Mouse (Mus musculus) MEL (cell line): ENCODE data around the gene Tmie. TPM values are rescaled to one million over a fixed set of nuclear protein-coding genes. Genes with fewer than 3 reads are reported as not detected.

Source experiments
- DNase-seq: peaks from one replicate; pipeline ENCODE4 v3.0.0; 2011; ENCODE audit warnings: low read depth, low spot score
- H3K27ac ChIP-seq: 2 replicates; pipeline ENCODE4 v1.5.1; 2012; ENCODE audit warnings: low read depth, mild to moderate bottlenecking, control low read depth, low read length, moderate library complexity; ENCODE audit not compliant: control insufficient read depth
- H3K27me3 ChIP-seq, 2 experiments: fragments of 150-350 bp in 1 of 2; sonication (generic) in 1 of 2; 2 replicates each; pipeline ENCODE4 v1.6.1; 2012; ENCODE audit warnings: low read length in 2 of 2, mild to moderate bottlenecking in 2 of 2, improper control_type of control experiment in 1 of 2, moderate library complexity in 1 of 2; ENCODE audit not compliant: insufficient read depth in 2 of 2, control insufficient read depth in 1 of 2
- H3K36me3 ChIP-seq, 2 experiments: 2 replicates each; pipeline ENCODE4 v1.6.1; 2012 to 2014; ENCODE audit warnings: low read length in 2 of 2, improper control_type of control experiment in 1 of 2, inconsistent platforms in 1 of 2, mild to moderate bottlenecking in 1 of 2; ENCODE audit not compliant: insufficient read depth in 2 of 2, control insufficient read depth in 1 of 2
- H3K4me1 ChIP-seq, 2 experiments: fragments of 150-350 bp in 1 of 2; sonication (generic) in 1 of 2; 2 replicates each; pipeline ENCODE4 v1.6.1; 2012; ENCODE audit warnings: low read length in 2 of 2, improper control_type of control experiment in 1 of 2, mild to moderate bottlenecking in 1 of 2; ENCODE audit not compliant: insufficient read depth in 2 of 2, control insufficient read depth in 1 of 2
- H3K4me3 ChIP-seq, 2 experiments: fragments of 150-350 bp in 1 of 2; sonication (generic) in 1 of 2; 2 replicates each; pipeline ENCODE4 v1.5.1; 2012; ENCODE audit warnings: low read depth in 2 of 2, low read length in 2 of 2, mild to moderate bottlenecking in 2 of 2, moderate library complexity in 2 of 2, control low read depth in 1 of 2, improper control_type of control experiment in 1 of 2; ENCODE audit not compliant: control insufficient read depth in 1 of 2, insufficient read depth in 1 of 2
- H3K79me2 ChIP-seq: 2 replicates; pipeline ENCODE4 v1.6.1; 2012; ENCODE audit warnings: mild to moderate bottlenecking, low read length, moderate library complexity; ENCODE audit not compliant: control insufficient read depth, poor library complexity, insufficient read depth
- H3K9ac ChIP-seq: 2 replicates; pipeline ENCODE4 v1.6.1; 2012; ENCODE audit warnings: low read depth, mild to moderate bottlenecking, control low read depth, low read length, moderate library complexity; ENCODE audit not compliant: control insufficient read depth, poor library complexity, severe bottlenecking
- H3K9me3 ChIP-seq: fragments of 150-350 bp; sonication (generic); replicated peaks from 2 replicates; pipeline ENCODE4 v1.6.1; 2012; ENCODE audit warnings: mild to moderate bottlenecking, low read length, improper control_type of control experiment, moderate library complexity; ENCODE audit not compliant: insufficient read depth
- BHLHE40 ChIP-seq: IDR thresholded peaks from 2 replicates; pipeline ENCODE4 v1.6.1; 2012; ENCODE audit warnings: low read depth, mild to moderate bottlenecking, inconsistent platforms, low read length, improper control_type of control experiment, borderline replicate concordance
- CHD1 ChIP-seq: IDR thresholded peaks from 2 replicates; pipeline ENCODE4 v1.6.1; 2012; ENCODE audit warnings: low read depth, mild to moderate bottlenecking, inconsistent platforms, low read length, improper control_type of control experiment
- CTCF ChIP-seq, 3 experiments: IDR thresholded peaks in 2 of 3; conservative IDR thresholded peaks in 1 of 3; 2 replicates each; pipeline ENCODE4 v1.5.1; 2011 to 2012; ENCODE audit warnings: low read length in 3 of 3, low read depth in 2 of 3, mild to moderate bottlenecking in 2 of 3, improper control_type of control experiment in 1 of 3, inconsistent platforms in 1 of 3, mixed read lengths in 1 of 3, moderate library complexity in 1 of 3; ENCODE audit not compliant: control insufficient read depth in 1 of 3, insufficient read depth in 1 of 3, poor library complexity in 1 of 3, severe bottlenecking in 1 of 3
- E2F4 ChIP-seq: IDR thresholded peaks from 2 replicates; pipeline ENCODE4 v1.6.1; 2011; ENCODE audit warnings: low read depth, low read length, improper control_type of control experiment, borderline replicate concordance
- ETS1 ChIP-seq: IDR thresholded peaks from 2 replicates; pipeline ENCODE4 v1.6.1; 2012; ENCODE audit warnings: low read depth, mild to moderate bottlenecking, inconsistent platforms, low read length, improper control_type of control experiment, moderate library complexity
- GABPA ChIP-seq: IDR thresholded peaks from 2 replicates; pipeline ENCODE4 v1.6.1; 2012; ENCODE audit warnings: low read depth, mild to moderate bottlenecking, inconsistent platforms, low read length, improper control_type of control experiment, moderate library complexity
- HCFC1 ChIP-seq: IDR thresholded peaks from 2 replicates; pipeline ENCODE4 v1.6.1; 2012; ENCODE audit warnings: low read depth, mild to moderate bottlenecking, inconsistent platforms, low read length, improper control_type of control experiment, moderate library complexity
- JUND ChIP-seq: IDR thresholded peaks from 2 replicates; pipeline ENCODE4 v1.6.1; 2011; ENCODE audit warnings: low read depth, mild to moderate bottlenecking, improper control_type of control experiment, low read length
- MAFK ChIP-seq: IDR thresholded peaks from 2 replicates; pipeline ENCODE4 v1.6.1; 2011; ENCODE audit warnings: low read depth, mild to moderate bottlenecking, low read length, improper control_type of control experiment, borderline replicate concordance
- MAX ChIP-seq: IDR thresholded peaks from 2 replicates; pipeline ENCODE4 v1.6.1; 2011; ENCODE audit warnings: low read length, improper control_type of control experiment
- MEF2A ChIP-seq: IDR thresholded peaks from 2 replicates; pipeline ENCODE4 v1.6.1; 2014; ENCODE audit warnings: low read depth, mild to moderate bottlenecking, inconsistent platforms, low read length, improper control_type of control experiment; ENCODE audit not compliant: poor library complexity, insufficient replicate concordance, severe bottlenecking; ENCODE audit errors: extremely low read depth
- MYB ChIP-seq: IDR thresholded peaks from 2 replicates; pipeline ENCODE4 v1.6.1; 2011; ENCODE audit warnings: mild to moderate bottlenecking, low read depth, low read length, improper control_type of control experiment
- NELFE ChIP-seq: IDR thresholded peaks from 2 replicates; pipeline ENCODE4 v1.6.1; 2011; ENCODE audit warnings: low read depth, low read length, improper control_type of control experiment
- NRF1 ChIP-seq: IDR thresholded peaks from 2 replicates; pipeline ENCODE4 v1.6.1; 2014; ENCODE audit warnings: low read depth, mild to moderate bottlenecking, inconsistent platforms, low read length, improper control_type of control experiment, moderate library complexity; ENCODE audit not compliant: poor library complexity, insufficient read depth, severe bottlenecking
- POLR2A ChIP-seq, 2 experiments: IDR thresholded peaks; 2 replicates each; pipeline ENCODE4 v1.6.1; 2011 to 2012; ENCODE audit warnings: low read length in 2 of 2, mild to moderate bottlenecking in 2 of 2, control low read depth in 1 of 2, improper control_type of control experiment in 1 of 2, low read depth in 1 of 2, moderate library complexity in 1 of 2; ENCODE audit not compliant: control insufficient read depth in 1 of 2, insufficient read depth in 1 of 2, poor library complexity in 1 of 2
- POLR2AphosphoS5 ChIP-seq: IDR thresholded peaks from 2 replicates; pipeline ENCODE4 v1.6.1; 2012; ENCODE audit warnings: low read depth, borderline replicate concordance, mild to moderate bottlenecking, inconsistent platforms, low read length, moderate library complexity, mixed read lengths
- RCOR1 ChIP-seq: IDR thresholded peaks from 2 replicates; pipeline ENCODE4 v1.6.1; 2012; ENCODE audit warnings: low read depth, mild to moderate bottlenecking, inconsistent platforms, low read length, improper control_type of control experiment
- SMC3 ChIP-seq: IDR thresholded peaks from 2 replicates; pipeline ENCODE4 v1.6.1; 2011; ENCODE audit warnings: low read depth, low read length, improper control_type of control experiment
- TAL1 ChIP-seq: IDR thresholded peaks from 2 replicates; pipeline ENCODE4 v1.6.1; 2012; ENCODE audit warnings: mild to moderate bottlenecking, inconsistent platforms, low read length, moderate library complexity, mixed read lengths
- UBTF ChIP-seq: IDR thresholded peaks from 2 replicates; pipeline ENCODE4 v1.6.1; 2012; ENCODE audit warnings: low read depth, mild to moderate bottlenecking, inconsistent platforms, low read length, improper control_type of control experiment, moderate library complexity, borderline replicate concordance; ENCODE audit not compliant: insufficient read depth
- ZKSCAN1 ChIP-seq: IDR thresholded peaks from 2 replicates; pipeline ENCODE4 v1.6.1; 2012; ENCODE audit warnings: low read depth, mild to moderate bottlenecking, inconsistent platforms, low read length, improper control_type of control experiment, moderate library complexity
- ZNF384 ChIP-seq: IDR thresholded peaks from 2 replicates; pipeline ENCODE4 v1.6.1; 2012; ENCODE audit warnings: low read depth, mild to moderate bottlenecking, inconsistent platforms, low read length, improper control_type of control experiment
- polyA plus RNA-seq, 2 experiments: library from polyadenylated mRNA; stranded (reverse) in 1 of 2; unstranded in 1 of 2; fragments of >175 nt in 1 of 2; fragments of >200 nt in 1 of 2; gene quantifications; 2 replicates each; pipeline versions ENCODE4 v1.2.1 to v1.2.4; 2012; ENCODE audit warnings: low replicate concordance in 2 of 2, low read depth in 1 of 2; ENCODE audit not compliant: insufficient read length in 2 of 2, insufficient read depth in 1 of 2, missing spikeins in 1 of 2
- total RNA-seq: library from RNA; depleted of rRNA; stranded (reverse); fragments of 300-350 nt; gene quantifications from 2 replicates; pipeline ENCODE4 v1.2.3, GENCODE M21; 2012

The Tmie gene
- total and polyA plus RNA-seq, 3 experiments = not detected

DNA sequence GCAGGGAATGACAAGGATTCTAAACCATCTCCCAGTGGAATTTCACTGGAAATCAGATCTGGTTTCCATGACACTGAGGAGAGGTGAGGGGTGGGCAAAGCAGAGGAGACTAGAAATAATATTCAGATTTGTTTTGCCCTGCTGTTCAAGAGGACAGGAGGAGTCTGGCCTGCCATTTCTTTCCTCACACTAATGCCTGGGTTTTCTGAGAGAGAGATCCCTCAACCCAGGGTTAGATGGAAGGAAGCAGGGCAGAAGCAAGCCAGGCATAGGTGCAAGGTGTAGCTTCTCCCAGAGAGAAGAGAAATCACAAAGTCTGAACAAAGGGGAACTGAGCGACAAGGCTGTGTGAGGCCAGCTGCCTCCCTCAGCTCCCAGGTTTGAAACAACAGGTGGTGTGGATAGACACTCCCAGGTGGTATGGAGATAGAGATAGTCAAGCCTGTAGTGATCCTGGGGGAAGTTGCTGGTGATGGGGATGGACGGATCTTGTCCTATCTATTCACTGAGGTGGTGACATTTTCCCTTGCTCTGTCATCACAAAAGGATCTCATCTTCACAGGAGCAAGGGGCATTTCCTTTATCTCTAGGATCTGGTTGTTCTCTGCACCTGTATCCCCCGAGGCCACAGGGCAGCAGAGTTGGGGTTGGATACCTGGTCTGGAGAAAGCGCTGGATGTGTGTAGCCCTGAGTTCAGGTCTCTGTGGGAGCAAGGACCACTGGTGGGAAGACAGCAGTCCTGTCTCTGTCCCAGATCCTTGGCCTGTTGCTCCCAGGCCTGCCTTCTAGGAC is 28.1 kb upstream of the Tmie start:
- H3K27me3 ChIP-seq = no peaks in the 10 kb centered on the region
- TF ChIP-seq ZKSCAN1 (no peak), GABPA (no peak), MEF2A (no peak), E2F4 (no peak), HCFC1 (no peak), ZNF384 (no peak), CHD1 (no peak), MYB (no peak), TAL1 (no peak), NELFE (no peak), MAX (no peak), POLR2AphosphoS5 (no peak), NRF1 (no peak), POLR2A (IDR thresholded peaks at IDR 0.05; ENCODE audit: control insufficient read depth in 1 of 2, insufficient read depth in 1 of 2, low read depth in 1 of 2, low read length in 2 of 2, poor library complexity in 1 of 2) (no peak), CTCF (IDR thresholded peaks at IDR 0.05 in 2 of 3, conservative IDR thresholded peaks at IDR 0.05 in 1 of 3; ENCODE audit: control insufficient read depth in 1 of 3, insufficient read depth in 1 of 3, low read depth in 2 of 3, low read length in 3 of 3, poor library complexity in 1 of 3, severe bottlenecking in 1 of 3) (no peak)
- DNase-seq = no peak

DNA sequence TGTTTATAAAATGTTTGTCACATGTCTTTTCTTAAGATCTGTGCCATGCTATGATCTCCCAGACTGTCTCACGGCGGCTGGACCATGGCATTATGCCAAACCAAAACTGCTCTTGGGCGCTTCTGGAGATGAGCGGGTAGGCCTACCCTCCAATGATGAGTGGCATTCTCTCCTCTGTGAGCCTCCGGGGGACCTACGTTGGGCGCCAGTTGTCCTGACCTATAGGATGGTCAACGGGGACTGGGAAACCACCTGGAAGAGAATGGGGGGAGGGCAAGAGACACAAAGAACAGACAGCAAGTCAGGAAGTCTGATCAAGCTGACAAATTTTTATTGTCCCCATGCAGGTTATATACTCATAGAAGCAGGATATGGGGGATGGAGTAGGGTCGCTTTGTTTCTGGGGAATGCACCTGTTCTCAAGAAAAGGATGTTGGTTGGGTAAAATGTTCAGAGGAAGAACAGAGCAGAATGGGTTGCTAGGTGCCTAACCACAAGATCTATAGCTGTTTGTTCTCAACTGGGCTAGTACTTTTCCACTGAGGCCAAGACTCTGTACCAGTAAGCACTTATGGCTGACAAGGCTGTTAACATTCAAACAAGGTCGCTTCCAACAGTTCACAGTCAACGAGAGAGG is 27.4 kb upstream of the Tmie start:
- TF ChIP-seq UBTF (no peak), RCOR1 (no peak), BHLHE40 (no peak), ETS1 (no peak), JUND (no peak), ZKSCAN1 (no peak), MAFK (no peak), SMC3 (no peak)
- H3K9ac ChIP-seq = no peak overlapping the region
- H3K36me3 ChIP-seq = no peaks in the 10 kb centered on the region
- no peak for DNase-seq
- H3K4me3 ChIP-seq = no peak overlapping the region
- H3K9me3 ChIP-seq = no peaks in the 10 kb centered on the region
- H3K4me1 ChIP-seq = no peaks in the 10 kb centered on the region
- H3K79me2 ChIP-seq = no peaks in the 10 kb centered on the region
- no peak overlapping the region for H3K27ac ChIP-seq
- H3K27me3 ChIP-seq = no peaks in the 10 kb centered on the region

More for the DNA sequence above, 28.1 kb upstream of the Tmie start:
- no peak overlapping the region for H3K9ac ChIP-seq
- H3K27ac ChIP-seq = no peak overlapping the region
- no peak overlapping the region for H3K4me3 ChIP-seq
- H3K79me2 ChIP-seq = no peaks in the 10 kb centered on the region
- no peaks in the 10 kb centered on the region for H3K36me3 ChIP-seq
- no peaks in the 10 kb centered on the region for H3K9me3 ChIP-seq
- H3K4me1 ChIP-seq = no peaks in the 10 kb centered on the region
